Mouse (Mus musculus): Measurements from ENCODE around the gene Mas1.

Gene Mas1

GRCm38 (mm10) chr17:12872275-12873028 is 4.5 kb upstream of the Mas1 start:
- DNase-seq (ENCODE audit: low read depth), result no peak

- no peak for DNase-seq (ENCODE audit: low read depth)
These were observed 697 bp upstream of the Mas1 start for GRCm38 (mm10) chr17:12868640-12869039.

GRCm38 (mm10) chr17:12866853-12867252 is 1.1 kb downstream of the Mas1 start:
- no peak for DNase-seq (ENCODE audit: low read depth)

DNA sequence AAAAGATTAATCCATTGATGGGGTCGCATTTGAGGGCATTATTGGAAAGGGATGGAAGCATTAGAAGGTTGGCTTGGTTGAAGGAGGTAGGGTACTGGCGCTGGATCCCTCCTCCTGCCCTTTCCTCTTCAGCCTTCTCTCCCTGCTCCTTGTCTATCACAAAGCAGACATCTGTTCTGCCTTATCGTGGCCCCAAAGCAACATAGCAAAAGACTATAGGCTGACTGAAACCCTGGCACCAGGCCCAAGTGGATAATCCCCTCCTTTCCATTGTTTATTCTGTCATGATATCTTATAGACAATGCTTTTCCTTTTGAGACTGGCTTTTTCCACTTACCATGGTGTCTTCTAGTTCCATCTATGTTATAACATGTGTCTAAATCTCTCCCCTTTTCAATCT is 2.5 kb downstream of the Mas1 start:
- DNase-seq (ENCODE audit: low read depth), result no peak

DNA sequence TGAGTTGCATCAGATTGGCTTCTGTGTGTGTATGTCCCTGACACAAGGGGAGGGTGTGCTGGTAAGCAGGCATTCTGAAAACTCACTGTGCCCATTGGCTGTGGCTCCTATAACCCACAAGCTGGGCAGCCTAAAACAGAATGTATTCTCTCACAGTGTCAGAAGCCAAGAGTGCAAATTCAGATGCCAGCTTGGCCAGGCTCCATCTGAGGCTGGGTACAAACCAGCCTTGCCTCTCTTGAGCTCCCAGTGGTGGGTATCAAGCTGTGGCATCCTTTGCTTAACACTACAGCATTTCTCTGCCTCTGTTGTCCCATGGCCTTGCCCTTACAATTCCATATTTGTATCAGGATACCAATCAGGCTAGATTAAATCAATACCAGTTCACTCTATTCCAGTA is 3.8 kb downstream of the Mas1 start:
- DNase-seq (ENCODE audit: low read depth), result no peak

GRCm38 (mm10) chr17:12859006-12859520 is 8.9 kb downstream of the Mas1 start:
- DNase-seq (ENCODE audit: low read depth), result no peak

DNA sequence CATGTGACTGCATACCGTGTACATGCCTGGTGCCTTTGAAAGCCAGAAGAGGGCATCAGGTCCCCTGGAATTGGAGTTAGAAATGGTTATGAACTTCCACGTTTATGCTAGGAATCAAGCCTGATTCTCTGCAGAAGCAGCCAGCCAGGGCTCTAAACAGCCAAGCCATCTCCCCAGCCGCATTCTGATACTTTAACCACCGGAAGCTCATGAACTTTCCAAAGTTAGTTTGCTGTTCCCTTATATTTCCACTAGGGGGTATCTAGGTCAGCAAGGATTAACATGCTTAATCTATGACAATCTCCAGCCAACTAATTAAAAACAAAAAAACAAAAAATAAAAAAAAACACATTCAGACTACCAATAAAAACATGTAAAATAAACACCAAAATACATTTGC is 9.9 kb downstream of the Mas1 start:
- no peak for DNase-seq (ENCODE audit: low read depth)

DNA sequence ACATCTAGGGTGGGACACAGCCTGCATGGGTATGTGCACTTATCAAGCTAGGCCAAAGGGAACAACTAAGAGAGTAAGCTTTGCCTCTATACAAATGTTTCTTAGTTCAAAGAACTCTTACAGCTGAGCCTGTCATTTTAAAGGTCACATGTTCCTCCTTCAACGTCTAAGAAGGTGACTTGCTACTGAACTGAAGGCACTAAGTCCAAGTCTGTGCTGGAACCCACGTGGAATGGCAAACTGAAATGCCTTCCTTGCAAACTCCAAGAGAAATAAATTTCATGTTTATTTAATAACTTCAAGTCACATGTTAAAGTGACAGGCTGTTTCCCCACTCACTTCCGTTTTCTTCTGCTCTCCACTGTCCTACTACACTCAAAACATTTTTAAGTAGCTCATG is 10.5 kb downstream of the Mas1 start:
- no peak for DNase-seq (ENCODE audit: low read depth)

DNA sequence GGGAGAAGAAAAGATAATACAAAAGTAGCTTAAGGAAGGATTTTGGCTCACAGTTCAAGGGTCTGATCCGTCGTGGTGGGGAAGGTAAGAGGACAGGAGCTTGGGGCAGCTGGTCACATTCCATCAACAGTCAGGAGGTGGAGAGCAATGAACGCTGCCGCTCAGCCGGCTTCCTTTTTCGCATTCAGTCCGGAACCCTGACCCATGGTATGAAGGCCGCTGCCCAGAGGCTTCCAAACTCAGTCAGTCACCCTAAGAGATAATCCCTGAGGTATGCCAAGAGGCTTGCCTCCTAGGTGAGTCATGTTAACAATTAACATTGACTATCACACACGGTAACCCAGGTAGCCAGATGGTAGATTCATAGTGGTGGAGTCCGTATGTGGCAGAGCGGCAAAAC is 13.6 kb downstream of the Mas1 start:
- no peak for DNase-seq (ENCODE audit: low read depth)

GRCm38 (mm10) chr17:12853821-12854220 is 14.1 kb downstream of the Mas1 start:
- DNase-seq (ENCODE audit: low read depth), result no peak

- DNase-seq (ENCODE audit: low read depth), result no peak
These were observed 16.3 kb downstream of the Mas1 start for GRCm38 (mm10) chr17:12851689-12852088.

DNA sequence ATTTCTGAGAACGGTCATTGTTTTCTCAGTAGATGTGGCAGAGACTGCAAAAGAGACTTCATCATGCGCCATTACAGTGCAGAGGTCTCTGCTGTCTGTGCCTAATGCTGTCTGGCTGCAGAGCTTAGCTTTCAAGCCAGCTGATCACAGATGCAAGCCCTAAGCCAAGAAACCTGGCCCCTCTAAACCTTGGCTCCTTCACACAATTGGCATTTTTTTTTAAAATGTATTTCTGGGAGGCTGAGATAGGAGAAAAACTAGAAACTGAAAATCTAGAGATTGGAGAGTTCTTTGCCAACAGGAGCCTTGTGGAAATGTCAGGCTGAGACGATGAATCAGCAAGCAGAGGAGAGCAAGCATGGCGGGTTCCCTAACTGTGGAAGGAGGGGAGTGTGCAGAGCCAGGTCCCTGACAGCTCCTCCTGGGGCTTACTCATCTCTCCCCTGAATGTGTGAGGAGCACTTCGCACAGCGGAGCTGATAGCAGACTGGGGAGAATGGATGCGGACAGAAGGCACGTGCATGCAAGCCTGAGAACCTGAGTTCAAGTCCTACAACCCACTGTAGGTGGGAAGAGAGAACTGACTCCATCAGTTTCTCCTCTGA is 18.1 kb downstream of the Mas1 start:
- no peak for DNase-seq (ENCODE audit: low read depth)

- no peak for DNase-seq (ENCODE audit: low read depth)
These were observed 20.2 kb downstream of the Mas1 start for GRCm38 (mm10) chr17:12847736-12848135.

DNA sequence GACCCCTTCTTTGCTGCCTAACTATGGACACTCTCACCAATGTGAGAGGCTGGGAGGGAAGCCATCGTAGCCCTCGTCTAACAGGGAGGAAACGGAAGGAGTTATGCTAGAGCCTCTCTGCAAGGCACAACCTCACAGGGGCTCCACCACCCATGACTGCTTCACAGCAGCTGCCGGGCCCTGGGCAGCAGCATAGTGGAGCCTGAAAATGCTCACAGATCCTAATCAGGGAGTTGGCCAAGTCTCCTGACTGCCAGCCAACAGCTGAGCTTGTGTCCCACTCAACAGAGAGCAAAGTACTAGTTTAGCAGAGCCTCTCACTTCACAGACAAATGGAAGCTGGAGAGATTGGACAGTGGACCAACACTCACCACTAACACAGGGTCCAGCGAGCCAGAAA is 21.5 kb downstream of the Mas1 start:
- DNase-seq (ENCODE audit: low read depth), result no peak

DNA sequence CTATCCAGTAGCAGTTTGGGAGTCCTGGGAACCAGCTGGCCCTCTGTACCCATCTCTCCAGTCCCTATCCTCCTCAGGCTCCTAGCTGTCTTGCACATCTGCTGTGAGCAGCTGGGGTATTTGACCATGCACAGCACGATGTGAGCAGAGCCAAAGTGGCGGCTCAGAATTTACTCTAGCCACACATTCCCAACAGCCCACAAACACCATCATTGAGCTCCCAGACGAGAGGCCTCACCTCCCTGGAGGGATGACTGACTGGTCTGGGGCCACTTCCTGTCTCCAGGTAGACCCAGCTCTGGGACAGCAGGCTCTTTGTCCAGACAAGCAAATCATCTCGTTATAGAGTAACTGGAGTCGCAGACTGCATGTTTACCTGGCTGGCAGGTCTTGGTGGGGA is 22.1 kb downstream of the Mas1 start:
- DNase-seq (ENCODE audit: low read depth), result no peak

DNA sequence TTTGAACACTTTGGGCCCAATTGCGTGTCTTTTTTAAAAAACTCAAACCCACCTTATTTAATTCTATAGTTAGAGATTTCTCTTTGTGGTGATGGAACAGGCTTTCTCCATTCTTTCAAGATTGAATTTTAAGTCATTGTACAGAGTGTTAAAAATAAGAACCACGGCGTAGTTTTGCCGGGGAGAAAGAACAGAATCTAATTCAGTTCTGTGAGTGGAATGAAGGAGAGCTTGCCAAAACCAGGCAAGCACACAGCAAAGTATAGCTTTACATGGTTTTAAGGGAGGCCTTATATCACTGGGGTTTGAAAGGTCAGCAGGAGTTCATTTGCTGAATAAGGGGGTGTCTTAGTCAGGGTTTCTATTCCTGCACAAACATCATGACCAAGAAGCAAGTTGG is 23.4 kb downstream of the Mas1 start:
- DNase-seq (ENCODE audit: low read depth), result no peak

DNA sequence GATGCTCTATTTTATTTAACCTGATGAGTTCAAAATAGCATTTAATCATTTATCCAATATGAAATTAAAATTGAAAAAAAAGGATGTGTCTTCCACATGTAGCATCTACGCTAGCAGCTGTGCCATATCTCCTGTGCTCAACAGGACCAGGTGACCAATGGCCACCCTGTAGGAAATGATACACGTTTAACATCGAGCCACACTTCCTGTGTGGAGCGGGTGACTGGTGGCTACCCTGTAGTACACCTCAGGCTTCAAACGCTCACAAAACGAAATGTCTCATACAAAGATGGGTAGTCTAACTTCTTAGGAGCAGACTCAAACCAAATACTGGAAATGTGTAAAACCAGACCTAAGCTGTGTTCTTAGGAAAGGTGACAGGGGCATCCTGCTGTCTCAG is 24.1 kb downstream of the Mas1 start:
- DNase-seq (ENCODE audit: low read depth), result no peak

- no peak for DNase-seq (ENCODE audit: low read depth)
These were observed 28.3 kb downstream of the Mas1 start for GRCm38 (mm10) chr17:12839475-12840267.

DNA sequence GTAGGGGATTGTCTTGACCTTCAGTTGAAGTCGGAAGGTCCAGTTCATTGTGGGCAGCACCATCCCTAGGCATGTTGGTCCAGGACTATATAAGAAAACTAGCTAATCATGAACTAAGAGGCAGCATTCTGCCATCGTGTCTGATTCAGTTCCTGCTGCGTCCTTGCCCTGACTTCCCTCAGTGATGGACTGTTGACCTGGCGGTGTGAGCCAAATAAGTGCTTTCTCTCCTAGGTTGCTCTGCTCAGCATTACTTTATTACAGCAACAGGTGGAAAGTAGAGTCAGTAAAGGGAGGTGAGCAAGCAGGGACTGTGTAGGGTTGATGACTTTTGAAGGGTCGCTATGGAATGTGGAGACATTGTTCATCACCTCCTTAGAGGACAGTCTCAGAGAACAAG is 32.2 kb downstream of the Mas1 start:
- DNase-seq (ENCODE audit: low read depth), result no peak

GRCm38 (mm10) chr17:12834826-12835225 is 33.1 kb downstream of the Mas1 start:
- no peak for DNase-seq (ENCODE audit: low read depth)

DNA sequence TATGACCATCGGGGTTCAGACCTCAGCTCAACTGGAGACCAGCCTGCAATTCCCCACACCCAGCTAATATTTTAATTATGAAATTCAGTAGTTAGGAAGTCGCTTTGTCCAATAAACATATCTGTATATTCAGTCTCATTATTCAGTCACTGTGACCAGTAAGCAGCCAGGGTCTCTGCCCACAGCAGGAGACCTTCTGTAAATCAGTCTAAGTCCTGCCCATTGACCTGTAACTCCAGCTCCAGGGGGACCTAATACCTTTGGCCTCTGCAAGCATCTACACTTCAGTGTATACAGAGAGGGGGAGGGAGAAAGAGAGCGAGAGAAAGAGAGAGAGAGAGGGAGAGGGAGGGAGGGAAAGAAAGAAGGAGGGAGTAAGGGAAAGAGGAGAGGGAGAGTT is 33.6 kb downstream of the Mas1 start:
- DNase-seq (ENCODE audit: low read depth), result no peak

GRCm38 (mm10) chr17:12832657-12833056 is 35.3 kb downstream of the Mas1 start:
- no peak for DNase-seq (ENCODE audit: low read depth)

DNA sequence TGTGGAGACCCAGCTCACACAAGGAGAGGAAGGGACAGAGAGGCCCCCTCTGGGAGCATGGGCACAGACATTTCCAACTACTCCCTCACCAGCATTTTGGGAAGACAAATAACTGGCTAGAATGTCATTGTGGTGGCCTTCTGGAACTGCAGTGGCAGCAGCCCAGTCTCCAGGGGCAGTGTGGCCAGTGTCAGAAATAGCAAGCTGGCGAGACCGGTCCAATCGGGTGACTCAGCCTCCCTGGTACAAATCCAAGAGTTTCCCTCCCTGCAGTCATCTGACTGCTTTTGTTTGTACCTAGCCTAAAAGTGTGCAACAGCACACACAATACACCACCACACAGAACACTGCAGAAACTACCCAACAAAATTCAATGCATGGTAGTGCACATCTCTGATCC is 35.7 kb downstream of the Mas1 start:
- DNase-seq (ENCODE audit: low read depth), result no peak
